Comparison of ENCODE assay signal across 9 mouse cellular contexts in genomic region chr19:30157031-30157687, GRCm38 (mm10). TPM values are rescaled to one million over a fixed set of nuclear protein-coding genes. Genes with fewer than 3 reads are reported as not detected.
DNase-seq lines count a peak whose midpoint lies in the region; ATAC-seq lines count a peak whose summit lies in the region.
"Had no signal": no experiment of that assay in that cellular context is flagged by ENCODE, and none has a peak within 500 bp of the region (broad histone marks: within the 10 kb centered on the region; RNA-seq: fewer than 3 reads in every experiment).

No protein-coding gene starts in this region.

- peaks cover 16% of the 10 kb centered on the region for H3K4me1 ChIP-seq in neural tube, embryonic 11.5 days (ENCODE audit: control insufficient read depth, insufficient read depth, low read length)

- H3K9ac ChIP-seq in neural tube, embryonic 11.5 days (ENCODE audit: low read length), result no peak overlapping the region

- ATAC-seq in neural tube, embryonic 11.5 days (ENCODE audit: insufficient read depth, low FRiP score, low TSS enrichment), result peak; percentile 74; the same call in 1 of the 2 replicates

- DNase-seq in neural tube, embryonic 11.5 days (ENCODE audit: low spot score), result peak; percentile 42
- no peak for DNase-seq in neural tube, embryonic 10.5 days (ENCODE audit: extremely low spot score, low spot score)
- peak; percentile 70 for DNase-seq in layer of hippocampus, adult 9-11 months
- DNase-seq in mesoderm, embryonic 11.5 days (ENCODE audit: low read depth, low spot score), result peak; percentile 44
- DNase-seq in c-Kit-positive CD71-positive TER-119-positive erythroid progenitor cells, embryonic 14.5 days (ENCODE audit: low spot score), result no peak
- no peak for DNase-seq in urinary bladder, postnatal 14 days (ENCODE audit: low spot score)
- DNase-seq in yolk sac, embryonic 10.5 days (ENCODE audit: low spot score), result no peak
- DNase-seq in urinary bladder, postnatal 36 days (ENCODE audit: low spot score in 2 of 2), result no peak
- DNase-seq: lung, adult 2 months had no signal

- no peaks in the 10 kb centered on the region for H3K36me3 ChIP-seq in neural tube, embryonic 11.5 days (ENCODE audit: control insufficient read depth, insufficient read depth, low read length)

- H3K4me3 ChIP-seq in neural tube, embryonic 11.5 days (ENCODE audit: low read depth, low read length), result no peak overlapping the region

- WGBS in neural tube, embryonic 11.5 days, result 39% methylated on average over 12 of the region's 12 CpGs

- no peak overlapping the region for H3K27ac ChIP-seq in neural tube, embryonic 11.5 days (ENCODE audit: low read depth, low read length)

- H3K27me3 ChIP-seq in neural tube, embryonic 11.5 days (ENCODE audit: control insufficient read depth, insufficient read depth, low read length), result no peaks in the 10 kb centered on the region

- H3K4me2 ChIP-seq in neural tube, embryonic 11.5 days (ENCODE audit: low read depth), result no peak overlapping the region

- H3K9me3 ChIP-seq in neural tube, embryonic 11.5 days (ENCODE audit: control insufficient read depth, low read length), result no peaks in the 10 kb centered on the region

RNA-seq across cellular contexts. Expression of gene Gldc, which starts 18.1 kb away (rescaled TPM):
- polyA plus RNA-seq in neural tube, embryonic 11.5 days (2014; fragmentation: Nextera tagmentation; extraction: Ambion mirVana), result 19.6 and 22.2 TPM in 2 replicates

Comparison
In these comparisons a context has a peak if more than half of its experiments do, and no peak if none do; other contexts are left out.
1. DNase-seq: peak in neural tube, embryonic 11.5 days (single experiment), layer of hippocampus, adult 9-11 months (single experiment) and mesoderm, embryonic 11.5 days (single experiment); none in neural tube, embryonic 10.5 days (single experiment), c-Kit-positive CD71-positive TER-119-positive erythroid progenitor cells, embryonic 14.5 days (single experiment), urinary bladder, postnatal 14 days (single experiment), yolk sac, embryonic 10.5 days (single experiment) and urinary bladder, postnatal 36 days (0 of 2).